Mouse (Mus musculus): ENCODE data around the gene Gm9376.

Gene Gm9376

GRCm38 (mm10) chr14:118266660-118267059 lies at the start of gene Gm9376:
TSS of gene Gm9376 (plus strand) at chr14:118266960.
- DNase-seq (ENCODE audit: low spot score): no peak

- no peak for DNase-seq (ENCODE audit: low spot score)
These were observed 45.9 kb upstream of the Gm9376 start for GRCm38 (mm10) chr14:118220885-118221284.

- no peak for DNase-seq (ENCODE audit: low spot score)
These were observed 41.6 kb upstream of the Gm9376 start for GRCm38 (mm10) chr14:118225061-118225743.

GRCm38 (mm10) chr14:118225911-118226310 lies 40.8 kb upstream of the Gm9376 start:
- DNase-seq (ENCODE audit: low spot score): no peak

GRCm38 (mm10) chr14:118226471-118227155 lies 40.1 kb upstream of the Gm9376 start:
- no peak for DNase-seq (ENCODE audit: low spot score)

- no peak for DNase-seq (ENCODE audit: low spot score)
These were observed 34.3 kb upstream of the Gm9376 start for GRCm38 (mm10) chr14:118232381-118232970.

GRCm38 (mm10) chr14:118233786-118234540 lies 32.8 kb upstream of the Gm9376 start:
- DNase-seq (ENCODE audit: low spot score): no peak

- no peak for DNase-seq (ENCODE audit: low spot score)
These were observed 32.1 kb upstream of the Gm9376 start for GRCm38 (mm10) chr14:118234541-118235210.

GRCm38 (mm10) chr14:118235361-118235972 lies 31.3 kb upstream of the Gm9376 start:
- DNase-seq (ENCODE audit: low spot score): no peak

GRCm38 (mm10) chr14:118235973-118236885 lies 30.5 kb upstream of the Gm9376 start:
- no peak for DNase-seq (ENCODE audit: low spot score)

GRCm38 (mm10) chr14:118236886-118237289 lies 29.9 kb upstream of the Gm9376 start, which contains the start of gene Sox21:
TSS of gene Sox21 (minus strand) at chr14:118237030.
- DNase-seq (ENCODE audit: low spot score): no peak

- no peak for DNase-seq (ENCODE audit: low spot score)
These were observed 29.0 kb upstream of the Gm9376 start for GRCm38 (mm10) chr14:118237786-118238185.

GRCm38 (mm10) chr14:118239351-118239750 lies 27.4 kb upstream of the Gm9376 start:
- no peak for DNase-seq (ENCODE audit: low spot score)

- no peak for DNase-seq (ENCODE audit: low spot score)
These were observed 25.3 kb upstream of the Gm9376 start for GRCm38 (mm10) chr14:118241416-118241815.

- no peak for DNase-seq (ENCODE audit: low spot score)
These were observed 13.4 kb upstream of the Gm9376 start for GRCm38 (mm10) chr14:118253381-118253780.

- no peak for DNase-seq (ENCODE audit: low spot score)
These were observed 2.1 kb downstream of the Gm9376 start for GRCm38 (mm10) chr14:118268849-118269248.

- DNase-seq (ENCODE audit: low spot score): no peak
These were observed 6.1 kb downstream of the Gm9376 start for GRCm38 (mm10) chr14:118272594-118273555.

GRCm38 (mm10) chr14:118277704-118278498 lies 11.1 kb downstream of the Gm9376 start:
- no peak for DNase-seq (ENCODE audit: low spot score)

All from urinary bladder, postnatal 10 days (tissue).